Mouse (Mus musculus) adrenal gland, postnatal 25 days (tissue): ENCODE data around the gene Asah2. TPM values are rescaled to one million over a fixed set of nuclear protein-coding genes. Genes with fewer than 3 reads are reported as not detected.
A peak's percentile ranks its signal among the peaks of the same experiment; 100 is the strongest.

ENCODE experiments used
- DNase-seq: peaks from one replicate; pipeline ENCODE4 v3.0.0; 2021; ENCODE audit warnings: mixed read lengths
- total RNA-seq: library from RNA; stranded (reverse); gene quantifications from 2 replicates; pipeline ENCODE4 v1.2.3, GENCODE M21; 2021

The Asah2 gene
- total RNA-seq, 1 experiment from 2014 or later, result 27.4 TPM

- peak; percentile 80 for DNase-seq
Observed at GRCm38 (mm10) chr19:31971998-31972397, 136.0 kb downstream of the Asah2 start.

- DNase-seq, result no peak
Observed at GRCm38 (mm10) chr19:31971405-31971804, 136.6 kb downstream of the Asah2 start.

GRCm38 (mm10) chr19:31967933-31968532 is 140.0 kb downstream of the Asah2 start:
- no peak for DNase-seq

- DNase-seq, result no peak
Observed at GRCm38 (mm10) chr19:31963147-31963546, 144.9 kb downstream of the Asah2 start.

GRCm38 (mm10) chr19:31960434-31960833 is 147.6 kb downstream of the Asah2 start:
- DNase-seq, result no peak

GRCm38 (mm10) chr19:31956359-31956758 is 151.7 kb downstream of the Asah2 start:
- DNase-seq, result no peak

- no peak for DNase-seq
Observed at GRCm38 (mm10) chr19:31954696-31955095, 153.3 kb downstream of the Asah2 start.

- DNase-seq, result no peak
Observed at GRCm38 (mm10) chr19:31954267-31954666, 153.7 kb downstream of the Asah2 start.

GRCm38 (mm10) chr19:31953799-31954198 is 154.2 kb downstream of the Asah2 start:
- DNase-seq, result no peak

- DNase-seq, result no peak
Observed at GRCm38 (mm10) chr19:31950793-31951489, 157.1 kb downstream of the Asah2 start.

Other genes with a start within 250 kb of the Asah2 start
- gene A1cf, start 239.4 kb downstream of the Asah2 start, total RNA-seq, result 0.86 TPM in 1 of 2 replicates, not detected in the other